Mouse (Mus musculus) embryonic facial prominence, embryonic 14.5 days (tissue): ENCODE data around the gene Oprm1. TPM values are rescaled to one million over a fixed set of nuclear protein-coding genes. Genes with fewer than 3 reads are reported as not detected.
A peak's percentile ranks its signal among the peaks of the same experiment; 100 is the strongest.

Experiments used
- ATAC-seq: fragments of 200-750 bp; cut with Nextera tagmentation; 2 replicates; pipeline ENCODE4 v1.8.0; 2017; ENCODE audit warnings: low read depth, moderate number of reproducible peaks, moderate TSS enrichment
- DNase-seq: peaks from one replicate; pipeline ENCODE4 v3.0.0-alpha.2; 2015; ENCODE audit warnings: low spot score
- H3K27ac ChIP-seq: fragments of 300-500 bp; sonication (generic); replicated peaks from 2 replicates; pipeline ENCODE4 v1.5.1; 2014; ENCODE audit warnings: low read depth, mild to moderate bottlenecking, low read length, moderate library complexity
- H3K27me3 ChIP-seq: fragments of 300-500 bp; sonication (generic); replicated peaks from 2 replicates; pipeline ENCODE4 v1.6.1; 2014; ENCODE audit warnings: low read length; ENCODE audit not compliant: control insufficient read depth, insufficient read depth
- H3K36me3 ChIP-seq: fragments of 300-500 bp; sonication (generic); 2 replicates; pipeline ENCODE4 v1.6.1; 2014; ENCODE audit warnings: low read length, mixed read lengths; ENCODE audit not compliant: control insufficient read depth, insufficient read depth
- H3K4me1 ChIP-seq: fragments of 300-500 bp; sonication (generic); 2 replicates; pipeline ENCODE4 v1.6.1; 2014; ENCODE audit warnings: antibody characterized with exemption, low read length; ENCODE audit not compliant: control insufficient read depth, insufficient read depth
- H3K4me2 ChIP-seq: fragments of 300-500 bp; sonication (generic); 2 replicates; pipeline ENCODE4 v1.6.1; 2014; ENCODE audit warnings: low read depth, mild to moderate bottlenecking, low read length, moderate library complexity, mixed read lengths
- H3K4me3 ChIP-seq: fragments of 300-500 bp; sonication (generic); 2 replicates; pipeline ENCODE4 v1.5.1; 2014; ENCODE audit warnings: low read depth, mild to moderate bottlenecking, low read length
- H3K9ac ChIP-seq: fragments of 300-500 bp; sonication (generic); 2 replicates; pipeline ENCODE4 v1.6.1; 2014; ENCODE audit warnings: low read depth, mild to moderate bottlenecking, low read length, moderate library complexity, mixed read lengths
- H3K9me3 ChIP-seq: fragments of 300-500 bp; sonication (generic); 2 replicates; pipeline ENCODE4 v1.6.1; 2016; ENCODE audit warnings: low read length; ENCODE audit not compliant: control insufficient read depth
- whole genome bisulfite sequencing: fragments of 180-500 bp; shearing (Covaris S2); extraction: QIAGEN DNeasy Blood & Tissue Kit; methylation state at CpG from one replicate; pipeline ENCODE4 v1.1.7; 2014; 5-methylcytosine and 5-hydroxymethylcytosine counted together
- polyA plus RNA-seq: library from polyadenylated mRNA; unstranded; fragments of >200 nt; fragmentation: Nextera tagmentation; extraction: Ambion mirVana; gene quantifications from 2 replicates; pipeline ENCODE4 v1.2.1, GENCODE M21; 2014

Gene Oprm1
- polyA plus RNA-seq, 1 experiment from 2014 or later: 0.22 TPM

GRCm38 (mm10) chr10:6820626-6821025 is 62.3 kb downstream of the Oprm1 start:
- Histone ChIP-seq H3K36me3 (no peaks in the 10 kb centered on the region), H3K4me2 (no peak overlapping the region), H3K27ac (no peak overlapping the region), H3K4me3 (no peak overlapping the region), H3K9ac (no peak overlapping the region), H3K9me3 (no peaks in the 10 kb centered on the region), H3K4me1 (no peaks in the 10 kb centered on the region), H3K27me3 (no peaks in the 10 kb centered on the region)
- DNase-seq (no peak), ATAC-seq (no peak)
- 18% methylated on average over 1 of the region's 1 CpGs for WGBS

GRCm38 (mm10) chr10:6842225-6842624 is 83.9 kb downstream of the Oprm1 start:
- Histone ChIP-seq H3K4me3 (no peak overlapping the region), H3K27ac (no peak overlapping the region), H3K4me2 (no peak overlapping the region), H3K4me1 (no peaks in the 10 kb centered on the region), H3K27me3 (no peaks in the 10 kb centered on the region), H3K9me3 (no peaks in the 10 kb centered on the region), H3K36me3 (no peaks in the 10 kb centered on the region), H3K9ac (no peak overlapping the region)
- DNase-seq: no peak
- WGBS: 61% methylated on average over 1 of the region's 1 CpGs
- ATAC-seq: no peak

GRCm38 (mm10) chr10:6846283-6846682 is 88.0 kb downstream of the Oprm1 start:
- no peak overlapping the region for H3K4me3 ChIP-seq
- H3K4me2 ChIP-seq: no peak overlapping the region
- H3K27me3 ChIP-seq: no peaks in the 10 kb centered on the region
- no peak overlapping the region for H3K9ac ChIP-seq
- no peaks in the 10 kb centered on the region for H3K36me3 ChIP-seq
- no peak for DNase-seq
- WGBS: 67% methylated on average over 1 of the region's 1 CpGs
- H3K9me3 ChIP-seq: no peaks in the 10 kb centered on the region
- ATAC-seq: no peak
- no peak overlapping the region for H3K27ac ChIP-seq
- H3K4me1 ChIP-seq: no peaks in the 10 kb centered on the region

- Histone ChIP-seq H3K27me3 (no peaks in the 10 kb centered on the region), H3K27ac (no peak overlapping the region), H3K4me2 (no peak overlapping the region), H3K4me1 (no peaks in the 10 kb centered on the region), H3K36me3 (no peaks in the 10 kb centered on the region), H3K9ac (no peak overlapping the region), H3K4me3 (no peak overlapping the region), H3K9me3 (no peaks in the 10 kb centered on the region)
- DNase-seq: peak; percentile 9
- peak; percentile 47; the same call in 1 of the 2 replicates for ATAC-seq
- 53% methylated on average over 7 of the region's 7 CpGs for WGBS
These were observed 90.0 kb downstream of the Oprm1 start for GRCm38 (mm10) chr10:6848162-6848754.

- no peaks in the 10 kb centered on the region for H3K36me3 ChIP-seq
- no peak overlapping the region for H3K4me2 ChIP-seq
- H3K27me3 ChIP-seq: no peaks in the 10 kb centered on the region
- no peak overlapping the region for H3K9ac ChIP-seq
- H3K9me3 ChIP-seq: no peaks in the 10 kb centered on the region
- ATAC-seq (peak; percentile 60; the same call in 1 of the 2 replicates), DNase-seq (peak; percentile 49)
- H3K27ac ChIP-seq: no peak overlapping the region
- WGBS: 61% methylated on average over 2 of the region's 2 CpGs
- no peak overlapping the region for H3K4me3 ChIP-seq
- no peaks in the 10 kb centered on the region for H3K4me1 ChIP-seq
These were observed 90.5 kb downstream of the Oprm1 start for GRCm38 (mm10) chr10:6848834-6849233.

- Histone ChIP-seq H3K27ac (no peak overlapping the region), H3K27me3 (no peaks in the 10 kb centered on the region), H3K4me1 (no peaks in the 10 kb centered on the region), H3K9ac (no peak overlapping the region), H3K4me3 (no peak overlapping the region), H3K9me3 (no peaks in the 10 kb centered on the region), H3K4me2 (no peak overlapping the region), H3K36me3 (no peaks in the 10 kb centered on the region)
- ATAC-seq (no peak), DNase-seq (no peak)
- WGBS: 67% methylated on average over 3 of the region's 3 CpGs
These were observed 97.5 kb downstream of the Oprm1 start for GRCm38 (mm10) chr10:6855812-6856211.

- DNase-seq: no peak
- H3K9me3 ChIP-seq: peaks cover 12% of the 10 kb centered on the region
- ATAC-seq: no peak
- no peak overlapping the region for H3K9ac ChIP-seq
- no peak overlapping the region for H3K4me2 ChIP-seq
- no peak overlapping the region for H3K27ac ChIP-seq
- no peaks in the 10 kb centered on the region for H3K36me3 ChIP-seq
- no peak overlapping the region for H3K4me3 ChIP-seq
- H3K4me1 ChIP-seq: no peaks in the 10 kb centered on the region
- no peaks in the 10 kb centered on the region for H3K27me3 ChIP-seq
- 75% methylated on average over 7 of the region's 7 CpGs for WGBS
These were observed 113.2 kb downstream of the Oprm1 start for GRCm38 (mm10) chr10:6871418-6872072.

- Histone ChIP-seq H3K4me2 (no peak overlapping the region), H3K27ac (no peak overlapping the region), H3K27me3 (no peaks in the 10 kb centered on the region), H3K4me3 (no peak overlapping the region), H3K4me1 (no peaks in the 10 kb centered on the region), H3K9ac (no peak overlapping the region), H3K36me3 (no peaks in the 10 kb centered on the region), H3K9me3 (peaks cover 7% of the 10 kb centered on the region; the same call in 1 of the 2 replicates)
- no peak for ATAC-seq
- no peak for DNase-seq
- 93% methylated on average over 1 of the region's 1 CpGs for WGBS
These were observed 115.6 kb downstream of the Oprm1 start for GRCm38 (mm10) chr10:6873917-6874316.
